Comparison of ENCODE assay signal across 8 mouse cellular contexts in the genomic region with DNA sequence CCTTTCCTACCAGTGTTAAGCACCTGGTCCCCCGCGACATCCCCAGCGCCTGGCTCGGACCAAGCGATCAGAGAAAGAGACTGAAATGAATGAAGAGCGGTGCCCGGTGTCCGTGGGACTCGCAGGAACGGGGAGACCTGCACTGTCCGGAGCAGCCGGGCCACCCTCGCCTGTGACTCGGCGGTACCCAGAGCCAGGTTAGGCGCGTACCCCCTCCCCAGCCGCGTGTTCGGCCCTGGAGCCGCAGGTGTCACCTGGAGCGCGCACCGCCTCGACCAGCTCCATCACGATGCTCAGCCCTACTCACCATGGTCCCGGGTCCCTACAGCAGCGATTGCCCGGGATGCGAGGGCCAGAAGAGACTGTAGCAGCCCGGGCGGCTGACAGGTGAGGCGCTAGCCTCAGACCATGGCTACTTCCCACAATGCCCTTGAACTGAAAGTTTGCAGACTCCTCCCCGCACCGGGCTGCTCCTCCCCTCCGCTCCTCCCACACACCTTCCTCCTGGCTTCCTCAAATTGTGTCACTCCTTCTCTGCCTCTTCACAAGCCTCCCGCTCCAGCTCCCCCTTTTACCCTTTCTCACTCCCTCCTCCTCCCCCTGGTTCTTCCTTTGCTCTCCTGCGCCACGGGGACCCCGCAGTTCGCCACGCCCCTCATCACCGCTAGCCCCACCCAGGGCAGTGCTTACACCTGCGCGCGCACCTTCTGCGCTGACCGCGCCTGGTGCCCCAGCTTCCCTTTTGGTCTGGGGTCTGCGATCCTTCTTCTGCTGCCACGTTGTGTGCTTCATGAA. TPM values are rescaled to one million over a fixed set of nuclear protein-coding genes. Genes with fewer than 3 reads are reported as not detected.
A peak's percentile ranks its signal among the peaks of the same experiment; 100 is the strongest.
DNase-seq lines count a peak whose midpoint lies in the region; ATAC-seq lines count a peak whose summit lies in the region.

Gene Ap1s3, minus strand, starts transcription at position 430 of the 795 bp plus-strand sequence.

- under 1% methylated on average over 51 of the region's 51 CpGs for WGBS in forebrain, embryonic 15.5 days
- WGBS in limb, embryonic 11.5 days, result under 1% methylated on average over 50 of the region's 51 CpGs
- under 1% methylated on average over 51 of the region's 51 CpGs for WGBS in midbrain, embryonic 12.5 days

- no peaks in the 10 kb centered on the region for H3K9me3 ChIP-seq in forebrain, embryonic 15.5 days
- no peaks in the 10 kb centered on the region for H3K9me3 ChIP-seq in limb, embryonic 11.5 days (ENCODE audit: control insufficient read depth, low read length)
- no peaks in the 10 kb centered on the region for H3K9me3 ChIP-seq in midbrain, embryonic 12.5 days

- H3K36me3 ChIP-seq in forebrain, embryonic 15.5 days, result no peaks in the 10 kb centered on the region
- H3K36me3 ChIP-seq in limb, embryonic 11.5 days (ENCODE audit: control insufficient read depth, insufficient read depth, low read length), result no peaks in the 10 kb centered on the region
- no peaks in the 10 kb centered on the region for H3K36me3 ChIP-seq in midbrain, embryonic 12.5 days

- ATAC-seq in forebrain, embryonic 15.5 days (replicated peaks), result peak; percentile 86
- ATAC-seq in inflammation-experienced regulatory T-cells, adult 6 months, result peak; percentile 93
- peak; percentile 92 for ATAC-seq in limb, embryonic 11.5 days (ENCODE audit: insufficient number of reproducible peaks, low FRiP score, low TSS enrichment, low read depth)
- ATAC-seq in midbrain, embryonic 12.5 days (ENCODE audit: low FRiP score, low read depth), result peak; percentile 79

- peaks cover 24% of the 10 kb centered on the region; the same call in 1 of the 2 replicates for H3K27me3 ChIP-seq in forebrain, embryonic 15.5 days
- no peaks in the 10 kb centered on the region for H3K27me3 ChIP-seq in limb, embryonic 11.5 days (ENCODE audit: control insufficient read depth, insufficient read depth, low read length)
- H3K27me3 ChIP-seq in midbrain, embryonic 12.5 days, result peaks cover 45% of the 10 kb centered on the region

- peaks cover 15% of the 10 kb centered on the region for H3K4me1 ChIP-seq in forebrain, embryonic 15.5 days
- 0 out of 2 replicates have a peak, but pooled peaks cover 2% of the 10 kb centered on the region for H3K4me1 ChIP-seq in limb, embryonic 11.5 days (ENCODE audit: control insufficient read depth, insufficient read depth, low read length)
- peaks cover 16% of the 10 kb centered on the region for H3K4me1 ChIP-seq in midbrain, embryonic 12.5 days

- H3K9ac ChIP-seq in forebrain, embryonic 15.5 days (replicated peaks), result peak within 1 kb of the TSS; percentile 42
- H3K9ac ChIP-seq in limb, embryonic 11.5 days (ENCODE audit: low read length), result peak within 1 kb of the TSS; percentile 65
- H3K9ac ChIP-seq in midbrain, embryonic 12.5 days (replicated peaks), result peak within 1 kb of the TSS; percentile 49

- peak within 1 kb of the TSS; percentile 58 for H3K4me3 ChIP-seq in forebrain, embryonic 15.5 days
- peak within 1 kb of the TSS; percentile 70 for H3K4me3 ChIP-seq in limb, embryonic 11.5 days (ENCODE audit: low read depth, low read length)
- H3K4me3 ChIP-seq in midbrain, embryonic 12.5 days, result peak within 1 kb of the TSS; percentile 65

- peak; percentile 18 for DNase-seq in NIH3T3 (ENCODE audit: low read depth)
- peak; percentile 62 for DNase-seq in cerebellum, adult 11-12 months
- DNase-seq in limb, embryonic 11.5 days (ENCODE audit: low spot score), result peak; percentile 85
- DNase-seq in right cerebral cortex, postnatal 4 days, result peak; percentile 8
- DNase-seq in yolk sac, embryonic 10.5 days (ENCODE audit: low spot score), result peak; percentile 81

- no peak within 1 kb of the TSS for H3K27ac ChIP-seq in forebrain, embryonic 15.5 days (replicated peaks)
- no peak within 1 kb of the TSS for H3K27ac ChIP-seq in limb, embryonic 11.5 days (replicated peaks; ENCODE audit: low read depth, low read length)
- no peak within 1 kb of the TSS for H3K27ac ChIP-seq in midbrain, embryonic 12.5 days (replicated peaks)

- H3K4me2 ChIP-seq in forebrain, embryonic 15.5 days (replicated peaks), result peak within 1 kb of the TSS; percentile 98
- peak within 1 kb of the TSS; percentile 92 for H3K4me2 ChIP-seq in limb, embryonic 11.5 days (ENCODE audit: low read depth, severe bottlenecking)
- H3K4me2 ChIP-seq in midbrain, embryonic 12.5 days (replicated peaks), result peak within 1 kb of the TSS; percentile 99

RNA-seq across cellular contexts. Expression of gene Ap1s3, which starts in this region (rescaled TPM):
- not detected in 2 replicates for polyA plus RNA-seq in forebrain, embryonic 15.5 days (2015; fragmentation: Nextera tagmentation; extraction: Ambion mirVana)
- 1 to 10 TPM; 1.8 to 3.5 (median 3.0) TPM for polyA plus RNA-seq in inflammation-experienced regulatory T-cells, adult 6 months (2017; shearing (Covaris generic))
- 0.67 and 0.88 TPM in 2 replicates for polyA plus RNA-seq in limb, embryonic 11.5 days (2014; fragmentation: Nextera tagmentation; extraction: Ambion mirVana)
- 0.31 TPM in 1 of 2 replicates, not detected in the other for polyA plus RNA-seq in midbrain, embryonic 12.5 days (2016; fragmentation: Nextera tagmentation; extraction: Ambion mirVana)

Comparison
In these comparisons a context has a peak if more than half of its experiments do, and no peak if none do; other contexts are left out.
1. Peak in ATAC-seq, H3K4me3 ChIP-seq, H3K9ac ChIP-seq and H3K4me2 ChIP-seq in forebrain, embryonic 15.5 days; RNA of the gene not detected or under 1 TPM.
2. Peak in DNase-seq, ATAC-seq, H3K4me3 ChIP-seq, H3K9ac ChIP-seq and H3K4me2 ChIP-seq in limb, embryonic 11.5 days; RNA of the gene not detected or under 1 TPM.
3. Peak in ATAC-seq, H3K4me3 ChIP-seq, H3K9ac ChIP-seq and H3K4me2 ChIP-seq in midbrain, embryonic 12.5 days; RNA of the gene not detected or under 1 TPM.
4. DNase-seq: peak in every context shown above with its lines; median percentile 85 in limb, embryonic 11.5 days; 81 in yolk sac, embryonic 10.5 days; 62 in cerebellum, adult 11-12 months; 18 in NIH3T3; 8 in right cerebral cortex, postnatal 4 days.